Mouse (Mus musculus): ENCODE measurements around the gene Lsm4. TPM values are rescaled to one million over a fixed set of nuclear protein-coding genes. Genes with fewer than 3 reads are reported as not detected.
A peak's percentile ranks its signal among the peaks of the same experiment; 100 is the strongest.

Gene Lsm4
- polyA plus RNA-seq, 1 experiment from 2014 or later, result 147 TPM

DNA sequence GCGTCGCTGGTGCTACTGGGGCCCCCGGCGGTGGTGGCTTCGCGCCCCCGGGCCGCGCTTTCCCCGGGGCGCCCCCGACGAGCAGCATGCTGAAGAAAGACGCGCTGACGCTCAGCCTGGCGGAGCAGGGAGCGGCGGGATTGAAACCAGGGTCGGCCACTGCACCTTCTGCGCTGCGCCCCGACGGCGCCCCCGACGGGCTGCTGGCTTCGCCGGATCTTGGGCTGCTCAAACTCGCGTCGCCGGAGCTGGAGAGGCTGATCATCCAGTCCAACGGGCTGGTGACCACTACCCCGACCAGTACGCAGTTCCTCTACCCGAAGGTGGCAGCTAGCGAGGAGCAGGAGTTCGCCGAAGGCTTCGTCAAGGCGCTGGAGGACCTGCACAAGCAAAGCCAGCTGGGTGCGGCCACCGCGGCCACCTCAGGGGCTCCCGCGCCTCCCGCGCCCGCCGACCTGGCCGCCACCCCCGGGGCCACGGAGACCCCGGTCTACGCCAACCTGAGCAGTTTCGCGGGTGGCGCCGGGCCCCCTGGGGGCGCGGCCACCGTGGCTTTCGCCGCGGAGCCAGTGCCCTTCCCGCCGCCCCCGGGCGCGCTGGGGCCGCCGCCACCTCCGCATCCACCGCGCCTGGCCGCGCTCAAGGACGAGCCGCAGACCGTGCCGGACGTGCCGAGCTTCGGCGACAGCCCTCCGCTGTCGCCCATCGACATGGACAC, 26.2 kb downstream of the Lsm4 start:
- Histone ChIP-seq H3K27ac (replicated peaks) (peak overlapping the region; percentile 100), H3K36me3 (ENCODE audit: control insufficient read depth, insufficient read depth, low read length) (no peaks in the 10 kb centered on the region), H3K27me3 (ENCODE audit: control insufficient read depth, insufficient read depth, low read length) (no peaks in the 10 kb centered on the region), H3K9ac (ENCODE audit: low read length) (peak overlapping the region; percentile 99), H3K9me3 (ENCODE audit: control insufficient read depth, low read length) (no peaks in the 10 kb centered on the region), H3K4me1 (replicated peaks; ENCODE audit: control insufficient read depth, insufficient read depth) (peaks cover 17% of the 10 kb centered on the region), H3K4me2 (replicated peaks; ENCODE audit: low read depth) (peak overlapping the region; percentile 62), H3K4me3 (ENCODE audit: low read depth, low read length) (peak overlapping the region; percentile 87)
- DNase-seq (ENCODE audit: low spot score) (no peak), ATAC-seq (ENCODE audit: low FRiP score, low TSS enrichment) (peak; percentile 5; the same call in 1 of the 2 replicates)
- WGBS, result under 1% methylated on average over 64 of the region's 89 CpGs
- no peak for TF ChIP-seq CTCF (IDR thresholded peaks at IDR 0.05; ENCODE audit: low read depth)
- no peak for TF ChIP-seq EP300 (optimal IDR thresholded peaks at IDR 0.05)

DNA sequence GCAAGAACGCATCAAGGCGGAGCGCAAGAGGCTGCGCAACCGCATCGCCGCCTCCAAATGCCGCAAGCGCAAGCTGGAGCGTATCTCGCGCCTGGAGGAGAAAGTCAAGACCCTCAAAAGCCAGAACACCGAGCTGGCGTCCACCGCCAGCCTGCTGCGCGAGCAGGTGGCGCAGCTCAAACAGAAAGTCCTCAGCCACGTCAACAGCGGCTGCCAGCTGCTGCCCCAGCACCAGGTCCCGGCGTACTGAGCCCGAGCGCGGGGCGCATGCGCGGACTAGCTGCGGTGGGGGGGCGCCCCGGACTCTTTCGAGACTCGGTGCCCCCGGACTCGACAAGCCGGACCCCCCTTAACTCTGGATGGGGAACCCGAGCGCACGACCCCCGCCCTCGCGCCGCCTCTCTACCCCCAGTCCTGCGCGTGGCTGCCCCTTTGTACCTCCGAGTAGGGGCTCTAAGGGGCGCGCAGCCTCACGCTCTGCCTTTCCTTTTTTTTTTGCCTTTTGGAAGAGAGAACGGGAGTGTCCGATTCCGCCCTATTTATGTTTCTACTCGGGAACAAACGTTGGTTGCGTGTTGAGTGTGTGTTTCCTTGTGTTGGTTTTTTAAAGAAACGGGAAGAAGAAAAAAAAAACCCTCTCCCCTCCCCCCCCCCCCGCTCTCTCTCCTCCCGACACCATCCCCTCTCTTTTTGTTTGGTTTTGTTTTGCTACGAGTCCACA, 26.9 kb downstream of the Lsm4 start:
- H3K27ac ChIP-seq (replicated peaks), result peak overlapping the region; percentile 100
- H3K4me3 ChIP-seq (ENCODE audit: low read depth, low read length), result peak overlapping the region; percentile 87
- no peak for ATAC-seq (ENCODE audit: low FRiP score, low TSS enrichment)
- peak overlapping the region; percentile 99 for H3K9ac ChIP-seq (ENCODE audit: low read length)
- H3K9me3 ChIP-seq (ENCODE audit: control insufficient read depth, low read length), result no peaks in the 10 kb centered on the region
- WGBS, result under 1% methylated on average over 58 of the region's 59 CpGs
- TF ChIP-seq CTCF (IDR thresholded peaks at IDR 0.05; ENCODE audit: low read depth) (no peak), EP300 (optimal IDR thresholded peaks at IDR 0.05) (no peak)
- DNase-seq (ENCODE audit: low spot score), result peak; percentile 81
- peak overlapping the region; percentile 62 for H3K4me2 ChIP-seq (replicated peaks; ENCODE audit: low read depth)
- no peaks in the 10 kb centered on the region for H3K27me3 ChIP-seq (ENCODE audit: control insufficient read depth, insufficient read depth, low read length)
- H3K4me1 ChIP-seq (replicated peaks; ENCODE audit: control insufficient read depth, insufficient read depth), result peaks cover 17% of the 10 kb centered on the region
- no peaks in the 10 kb centered on the region for H3K36me3 ChIP-seq (ENCODE audit: control insufficient read depth, insufficient read depth, low read length)

DNA sequence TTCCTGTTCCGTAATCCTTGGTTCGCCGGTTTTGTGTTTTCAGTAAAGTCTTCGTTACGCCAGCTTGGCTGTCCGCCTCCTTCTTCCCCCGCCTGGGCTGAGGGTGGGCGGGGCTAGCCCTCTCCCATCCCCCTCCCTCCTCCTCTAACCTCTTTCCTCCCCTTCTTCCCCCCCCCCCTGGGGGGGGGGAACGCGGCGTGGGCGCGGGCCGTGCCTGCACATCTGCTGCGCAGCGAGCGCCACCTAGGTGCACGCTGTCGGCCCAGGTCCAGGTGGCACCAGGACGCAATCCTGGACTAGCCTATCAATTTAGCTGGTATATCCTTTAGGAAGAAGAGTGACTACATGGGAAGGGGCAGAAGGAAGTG, 27.5 kb downstream of the Lsm4 start:
- TF ChIP-seq CTCF (IDR thresholded peaks at IDR 0.05; ENCODE audit: low read depth), result peak; percentile 92
- no peak for TF ChIP-seq EP300 (optimal IDR thresholded peaks at IDR 0.05)
- whole genome bisulfite sequencing, result under 1% methylated on average over 20 of the region's 20 CpGs
- H3K4me3 ChIP-seq (ENCODE audit: low read depth, low read length), result peak overlapping the region; percentile 87

DNA sequence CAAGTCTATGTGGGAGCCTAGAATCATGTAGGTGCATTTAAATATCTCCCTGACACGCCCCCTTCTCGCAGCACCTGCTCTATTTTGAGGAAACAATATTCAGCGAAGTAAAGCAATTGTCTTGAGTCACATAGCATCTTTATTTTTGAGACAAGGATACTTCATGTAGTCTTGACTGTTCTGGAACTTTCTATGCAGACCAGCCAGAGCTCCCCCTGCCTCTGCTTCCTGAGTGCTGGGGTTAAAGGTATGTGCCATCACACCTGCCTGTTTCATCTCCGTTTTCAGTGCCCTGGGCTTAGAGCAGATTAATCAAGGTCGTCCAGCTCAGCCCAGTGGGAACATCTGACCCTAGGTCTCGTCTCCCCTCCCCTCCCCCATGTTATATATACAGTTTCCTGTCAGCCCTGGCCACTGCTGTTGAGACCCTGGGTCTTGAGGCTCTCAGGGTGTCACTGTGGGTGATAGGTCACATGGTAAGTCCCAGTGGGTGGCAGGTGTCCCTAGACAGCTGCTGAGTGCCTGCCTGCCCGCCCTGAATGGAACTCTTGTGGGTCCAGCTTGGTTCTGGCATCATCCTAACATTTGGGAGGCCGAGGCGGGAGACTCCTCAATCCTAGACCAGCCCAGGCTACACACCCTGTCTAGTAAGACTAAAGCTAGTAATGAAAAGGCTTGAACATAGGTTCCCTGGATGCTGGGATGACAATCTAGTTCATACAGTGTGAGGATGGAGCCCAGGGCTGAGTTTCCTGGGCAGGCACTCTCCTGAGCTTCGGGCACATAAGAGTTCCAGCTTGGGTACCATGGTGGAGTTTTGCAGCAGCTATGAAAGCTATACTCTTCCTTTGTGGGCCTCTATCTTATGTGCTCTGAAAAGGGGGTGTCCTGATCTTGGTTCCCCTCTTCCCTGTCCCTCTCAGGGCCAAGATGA, 28.3 kb downstream of the Lsm4 start:
- Histone ChIP-seq H3K4me1 (replicated peaks; ENCODE audit: control insufficient read depth, insufficient read depth) (peaks cover 10% of the 10 kb centered on the region), H3K4me2 (replicated peaks; ENCODE audit: low read depth) (peak overlapping the region; percentile 62), H3K27me3 (ENCODE audit: control insufficient read depth, insufficient read depth, low read length) (no peaks in the 10 kb centered on the region), H3K4me3 (ENCODE audit: low read depth, low read length) (peak overlapping the region; percentile 87), H3K27ac (replicated peaks) (peak overlapping the region; percentile 100), H3K36me3 (ENCODE audit: control insufficient read depth, insufficient read depth, low read length) (no peaks in the 10 kb centered on the region), H3K9ac (ENCODE audit: low read length) (peak overlapping the region; percentile 43; the same call in 1 of the 2 replicates), H3K9me3 (ENCODE audit: control insufficient read depth, low read length) (no peaks in the 10 kb centered on the region)
- ATAC-seq (ENCODE audit: low FRiP score, low TSS enrichment), result no peak
- DNase-seq (ENCODE audit: low spot score), result peak; percentile 48
- WGBS, result 42% methylated on average over 10 of the region's 10 CpGs
- TF ChIP-seq EP300 (optimal IDR thresholded peaks at IDR 0.05) (no peak), CTCF (IDR thresholded peaks at IDR 0.05; ENCODE audit: low read depth) (no peak)

More for the DNA sequence above, 27.5 kb downstream of the Lsm4 start:
- Histone ChIP-seq H3K36me3 (ENCODE audit: control insufficient read depth, insufficient read depth, low read length) (no peaks in the 10 kb centered on the region), H3K27ac (replicated peaks) (peak overlapping the region; percentile 100), H3K9ac (ENCODE audit: low read length) (peak overlapping the region; percentile 99), H3K9me3 (ENCODE audit: control insufficient read depth, low read length) (no peaks in the 10 kb centered on the region), H3K27me3 (ENCODE audit: control insufficient read depth, insufficient read depth, low read length) (no peaks in the 10 kb centered on the region), H3K4me2 (replicated peaks; ENCODE audit: low read depth) (peak overlapping the region; percentile 62), H3K4me1 (replicated peaks; ENCODE audit: control insufficient read depth, insufficient read depth) (peaks cover 13% of the 10 kb centered on the region)
- DNase-seq (ENCODE audit: low spot score) (peak; percentile 96), ATAC-seq (ENCODE audit: low FRiP score, low TSS enrichment) (peak; percentile 4; the same call in 1 of the 2 replicates)

DNA sequence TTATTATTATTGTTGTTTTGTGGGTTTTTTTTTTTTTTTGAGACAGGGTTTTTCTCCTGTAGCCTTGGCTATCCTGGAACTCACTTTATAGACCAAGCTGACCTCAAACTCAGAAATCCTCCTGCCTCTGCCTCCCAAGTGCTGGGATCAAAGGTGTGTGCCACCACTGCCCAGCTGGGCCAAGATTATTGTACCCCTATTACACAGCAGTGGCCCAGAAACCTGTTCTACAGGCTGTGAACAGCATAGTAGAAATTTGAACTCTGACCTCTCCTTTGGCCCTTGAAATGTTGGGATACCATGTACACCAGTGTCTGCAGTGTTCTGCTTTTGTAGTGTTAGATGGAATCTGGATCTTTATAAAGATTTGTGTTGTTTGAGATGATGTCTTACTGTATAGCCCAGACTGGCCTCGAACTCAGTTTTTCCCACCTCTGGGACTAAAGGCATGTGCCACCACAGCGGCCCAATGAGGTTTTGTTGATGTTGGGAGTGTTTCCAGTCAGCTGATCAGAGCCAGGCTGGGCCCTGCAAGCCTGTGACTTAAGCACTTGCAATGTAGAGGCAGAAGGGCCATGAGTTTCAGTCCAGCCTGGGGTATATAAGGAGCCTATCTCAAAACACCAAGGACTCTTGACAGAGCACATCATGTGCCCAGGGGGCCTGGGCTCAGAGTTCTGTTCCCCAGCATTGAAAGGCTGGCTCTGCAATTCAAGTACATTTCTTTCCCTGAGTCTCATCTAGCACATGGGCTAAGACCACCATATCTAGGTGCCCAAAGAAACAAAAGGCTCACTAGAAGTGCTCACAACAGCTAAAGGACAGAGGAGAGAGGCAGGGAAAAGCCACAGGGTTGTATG, 29.2 kb downstream of the Lsm4 start:
- peak; percentile 59 for DNase-seq (ENCODE audit: low spot score)
- peak overlapping the region; percentile 35 for H3K27ac ChIP-seq (replicated peaks)
- no peaks in the 10 kb centered on the region for H3K36me3 ChIP-seq (ENCODE audit: control insufficient read depth, insufficient read depth, low read length)
- H3K4me3 ChIP-seq (ENCODE audit: low read depth, low read length), result no peak overlapping the region
- no peaks in the 10 kb centered on the region for H3K9me3 ChIP-seq (ENCODE audit: control insufficient read depth, low read length)
- no peak for TF ChIP-seq EP300 (optimal IDR thresholded peaks at IDR 0.05)
- no peak for TF ChIP-seq CTCF (IDR thresholded peaks at IDR 0.05; ENCODE audit: low read depth)
- peak overlapping the region; percentile 62; the same call in 1 of the 2 replicates for H3K4me2 ChIP-seq (replicated peaks; ENCODE audit: low read depth)
- H3K27me3 ChIP-seq (ENCODE audit: control insufficient read depth, insufficient read depth, low read length), result no peaks in the 10 kb centered on the region
- 62% methylated on average over 2 of the region's 2 CpGs for WGBS
- no peak overlapping the region for H3K9ac ChIP-seq (ENCODE audit: low read length)
- H3K4me1 ChIP-seq (replicated peaks; ENCODE audit: control insufficient read depth, insufficient read depth), result peaks cover 5% of the 10 kb centered on the region
- ATAC-seq (ENCODE audit: low FRiP score, low TSS enrichment), result no peak
